Mouse (Mus musculus): ENCODE results near the gene Thumpd2. TPM values are rescaled to one million over a fixed set of nuclear protein-coding genes. Genes with fewer than 3 reads are reported as not detected.

Gene Thumpd2
- polyA plus RNA-seq, 1 experiment from 2014 or later, result 11.9 TPM

DNA sequence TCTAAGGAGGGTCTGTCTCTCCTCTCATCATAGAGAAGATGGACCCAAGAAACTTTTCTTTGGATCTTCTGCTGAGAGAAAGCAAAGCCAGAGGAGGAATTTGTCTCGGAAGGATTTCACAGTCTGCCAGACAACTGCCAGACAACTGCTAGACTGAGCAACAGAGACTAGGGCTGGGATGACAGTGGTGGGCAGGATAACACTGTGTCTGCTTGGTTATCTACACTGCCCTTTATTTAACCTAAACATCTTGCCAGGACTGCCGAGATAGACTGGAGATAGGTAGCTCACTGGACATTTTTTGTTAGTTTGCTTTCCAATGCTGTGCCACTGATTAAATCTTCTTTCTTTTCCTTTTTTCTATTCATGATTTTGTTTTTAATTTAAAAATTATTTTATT lies 23.2 kb downstream of the Thumpd2 start:
- no peak for ATAC-seq

DNA sequence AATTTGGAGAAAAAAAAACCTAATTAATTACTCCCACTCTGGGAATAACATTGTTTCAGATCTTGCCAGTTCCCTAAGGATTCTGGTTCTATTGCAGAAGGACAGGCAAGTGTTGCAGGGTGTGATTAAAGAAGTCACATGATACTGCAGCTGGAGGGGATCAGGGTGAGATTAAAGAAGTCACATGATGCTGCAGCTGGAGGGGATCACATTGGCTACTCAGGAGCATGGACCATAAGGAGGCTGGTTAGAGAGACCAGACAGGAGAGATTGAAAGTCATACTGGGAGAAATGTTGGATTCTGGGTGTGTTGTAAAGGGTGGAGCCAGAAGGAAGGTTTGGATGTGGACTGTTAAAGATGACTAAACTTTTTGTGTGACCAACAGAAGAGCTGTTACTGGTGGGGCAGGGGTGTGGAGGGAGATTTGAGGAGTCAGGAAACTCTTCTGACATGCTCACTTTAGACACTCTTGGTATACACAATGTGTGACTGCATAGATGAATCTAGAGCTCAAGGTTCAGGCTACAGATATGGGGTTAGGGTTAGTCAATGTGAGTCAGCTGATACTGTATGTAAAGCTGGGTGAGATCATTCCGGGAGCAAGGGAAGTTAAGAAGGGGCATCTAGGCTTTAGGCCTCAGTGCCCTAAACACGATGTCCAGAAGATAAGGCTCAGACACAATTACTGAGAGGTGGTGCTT lies 26.0 kb downstream of the Thumpd2 start:
- no peak overlapping the region for H3K9ac ChIP-seq (ENCODE audit: low read depth, low read length)
- H3K36me3 ChIP-seq (ENCODE audit: control insufficient read depth, insufficient read depth, low read length), result peaks cover 7% of the 10 kb centered on the region
- no peak overlapping the region for H3K4me2 ChIP-seq (ENCODE audit: low read depth, low read length)
- WGBS, result 86% methylated on average over 2 of the region's 2 CpGs
- H3K9me3 ChIP-seq (ENCODE audit: control insufficient read depth, low read length), result no peaks in the 10 kb centered on the region
- ATAC-seq, result 0 out of 2 replicates have a peak, but pooled peaks have one; percentile 16
- no peaks in the 10 kb centered on the region for H3K27me3 ChIP-seq (replicated peaks; ENCODE audit: control insufficient read depth, insufficient read depth, low read length)
- H3K27ac ChIP-seq (ENCODE audit: low read length), result no peak overlapping the region
- no peak overlapping the region for H3K4me3 ChIP-seq (ENCODE audit: low read length)
- no peaks in the 10 kb centered on the region for H3K4me1 ChIP-seq (ENCODE audit: control insufficient read depth, insufficient read depth, low read length)

More for the DNA sequence above, 23.2 kb downstream of the Thumpd2 start:
- WGBS, result 60% methylated on average over 2 of the region's 2 CpGs
- no peak overlapping the region for H3K4me3 ChIP-seq (ENCODE audit: low read length)
- H3K36me3 ChIP-seq (ENCODE audit: control insufficient read depth, insufficient read depth, low read length), result peaks cover 7% of the 10 kb centered on the region
- no peak overlapping the region for H3K9ac ChIP-seq (ENCODE audit: low read depth, low read length)
- H3K27ac ChIP-seq (ENCODE audit: low read length), result no peak overlapping the region
- H3K9me3 ChIP-seq (ENCODE audit: control insufficient read depth, low read length), result no peaks in the 10 kb centered on the region
- H3K4me1 ChIP-seq (ENCODE audit: control insufficient read depth, insufficient read depth, low read length), result no peaks in the 10 kb centered on the region
- no peaks in the 10 kb centered on the region for H3K27me3 ChIP-seq (replicated peaks; ENCODE audit: control insufficient read depth, insufficient read depth, low read length)
- H3K4me2 ChIP-seq (ENCODE audit: low read depth, low read length), result no peak overlapping the region

GRCm38 (mm10) chr17:81035354-81035753 lies 29.5 kb downstream of the Thumpd2 start:
- Histone ChIP-seq H3K9me3 (ENCODE audit: control insufficient read depth, low read length) (no peaks in the 10 kb centered on the region), H3K9ac (ENCODE audit: low read depth, low read length) (no peak overlapping the region), H3K4me2 (ENCODE audit: low read depth, low read length) (no peak overlapping the region), H3K27ac (ENCODE audit: low read length) (no peak overlapping the region), H3K27me3 (replicated peaks; ENCODE audit: control insufficient read depth, insufficient read depth, low read length) (no peaks in the 10 kb centered on the region), H3K4me3 (ENCODE audit: low read length) (no peak overlapping the region), H3K36me3 (ENCODE audit: control insufficient read depth, insufficient read depth, low read length) (peaks cover 6% of the 10 kb centered on the region), H3K4me1 (ENCODE audit: control insufficient read depth, insufficient read depth, low read length) (no peaks in the 10 kb centered on the region)
- ATAC-seq, result no peak
- WGBS, result 72% methylated on average over 5 of the region's 5 CpGs

DNA sequence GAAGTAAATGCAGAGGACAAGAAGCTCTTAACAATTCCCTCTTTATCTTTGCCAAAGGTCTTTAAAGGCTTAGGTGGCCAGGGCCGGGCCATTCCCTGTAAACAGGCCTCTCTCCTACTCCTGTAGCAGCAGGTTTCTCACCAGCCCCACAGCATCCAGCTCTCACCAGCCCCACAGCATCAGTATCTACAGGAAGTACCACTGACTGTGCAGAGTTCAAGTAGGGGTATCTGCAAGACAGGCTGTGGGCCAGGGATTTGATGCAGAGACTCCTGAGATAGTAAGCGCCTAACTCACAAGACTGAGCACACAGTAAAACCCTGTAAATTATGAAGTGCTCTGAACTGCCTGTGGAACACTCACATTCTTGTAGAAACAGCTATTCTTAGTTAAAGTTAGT lies 31.9 kb downstream of the Thumpd2 start:
- Histone ChIP-seq H3K4me1 (ENCODE audit: control insufficient read depth, insufficient read depth, low read length) (no peaks in the 10 kb centered on the region), H3K36me3 (ENCODE audit: control insufficient read depth, insufficient read depth, low read length) (no peaks in the 10 kb centered on the region), H3K4me2 (ENCODE audit: low read depth, low read length) (no peak overlapping the region), H3K9ac (ENCODE audit: low read depth, low read length) (no peak overlapping the region), H3K4me3 (ENCODE audit: low read length) (no peak overlapping the region), H3K9me3 (ENCODE audit: control insufficient read depth, low read length) (no peaks in the 10 kb centered on the region), H3K27ac (ENCODE audit: low read length) (no peak overlapping the region), H3K27me3 (replicated peaks; ENCODE audit: control insufficient read depth, insufficient read depth, low read length) (no peaks in the 10 kb centered on the region)
- no peak for ATAC-seq
- 74% methylated on average over 2 of the region's 2 CpGs for WGBS

GRCm38 (mm10) chr17:81031830-81032442 lies 32.9 kb downstream of the Thumpd2 start:
- Histone ChIP-seq H3K27me3 (replicated peaks; ENCODE audit: control insufficient read depth, insufficient read depth, low read length) (no peaks in the 10 kb centered on the region), H3K27ac (ENCODE audit: low read length) (no peak overlapping the region), H3K9me3 (ENCODE audit: control insufficient read depth, low read length) (no peaks in the 10 kb centered on the region), H3K4me2 (ENCODE audit: low read depth, low read length) (no peak overlapping the region), H3K4me1 (ENCODE audit: control insufficient read depth, insufficient read depth, low read length) (no peaks in the 10 kb centered on the region), H3K9ac (ENCODE audit: low read depth, low read length) (no peak overlapping the region), H3K4me3 (ENCODE audit: low read length) (no peak overlapping the region), H3K36me3 (ENCODE audit: control insufficient read depth, insufficient read depth, low read length) (no peaks in the 10 kb centered on the region)
- ATAC-seq, result no peak
- WGBS, result 90% methylated on average over 3 of the region's 3 CpGs

DNA sequence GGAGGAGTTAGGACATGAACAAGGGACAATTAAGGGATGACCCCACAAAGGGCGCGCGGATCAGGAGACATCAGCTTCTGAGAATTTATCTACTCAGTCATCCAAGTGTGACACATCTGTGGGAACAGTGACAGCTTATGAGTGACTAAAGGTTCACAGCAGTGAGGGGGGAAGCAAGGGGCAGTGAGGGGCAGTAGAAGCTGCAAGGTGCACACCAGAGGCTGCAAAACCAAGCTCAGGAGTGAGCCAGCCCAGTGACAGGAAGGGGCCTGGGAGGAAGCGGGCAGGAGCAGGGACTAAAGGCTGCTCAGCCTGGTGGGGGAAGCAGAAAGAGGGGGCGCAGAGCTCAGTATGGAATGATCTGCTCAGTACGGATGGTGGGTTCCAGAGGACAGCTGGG lies 37.6 kb downstream of the Thumpd2 start:
- H3K36me3 ChIP-seq (ENCODE audit: control insufficient read depth, insufficient read depth, low read length), result peaks cover 2% of the 10 kb centered on the region; the same call in 1 of the 2 replicates
- no peak for ATAC-seq

GRCm38 (mm10) chr17:81017132-81017531 lies 47.8 kb downstream of the Thumpd2 start:
- Histone ChIP-seq H3K9ac (ENCODE audit: low read depth, low read length) (no peak overlapping the region), H3K27ac (ENCODE audit: low read length) (no peak overlapping the region), H3K4me2 (ENCODE audit: low read depth, low read length) (no peak overlapping the region), H3K36me3 (ENCODE audit: control insufficient read depth, insufficient read depth, low read length) (no peaks in the 10 kb centered on the region), H3K4me1 (ENCODE audit: control insufficient read depth, insufficient read depth, low read length) (no peaks in the 10 kb centered on the region), H3K9me3 (ENCODE audit: control insufficient read depth, low read length) (no peaks in the 10 kb centered on the region), H3K27me3 (replicated peaks; ENCODE audit: control insufficient read depth, insufficient read depth, low read length) (no peaks in the 10 kb centered on the region), H3K4me3 (ENCODE audit: low read length) (no peak overlapping the region)
- WGBS, result 52% methylated on average over 1 of the region's 1 CpGs
- ATAC-seq, result no peak

More for the DNA sequence above, 37.6 kb downstream of the Thumpd2 start:
- Histone ChIP-seq H3K9ac (ENCODE audit: low read depth, low read length) (no peak overlapping the region), H3K4me1 (ENCODE audit: control insufficient read depth, insufficient read depth, low read length) (no peaks in the 10 kb centered on the region), H3K4me3 (ENCODE audit: low read length) (no peak overlapping the region), H3K27ac (ENCODE audit: low read length) (no peak overlapping the region), H3K4me2 (ENCODE audit: low read depth, low read length) (no peak overlapping the region), H3K27me3 (replicated peaks; ENCODE audit: control insufficient read depth, insufficient read depth, low read length) (no peaks in the 10 kb centered on the region), H3K9me3 (ENCODE audit: control insufficient read depth, low read length) (no peaks in the 10 kb centered on the region)
- 92% methylated on average over 6 of the region's 6 CpGs for WGBS

- no peaks in the 10 kb centered on the region for H3K9me3 ChIP-seq (ENCODE audit: control insufficient read depth, low read length)
- H3K9ac ChIP-seq (ENCODE audit: low read depth, low read length), result no peak overlapping the region
- no peak overlapping the region for H3K27ac ChIP-seq (ENCODE audit: low read length)
- peak; percentile 68 for ATAC-seq
- 39% methylated on average over 4 of the region's 4 CpGs for WGBS
- no peaks in the 10 kb centered on the region for H3K36me3 ChIP-seq (ENCODE audit: control insufficient read depth, insufficient read depth, low read length)
- no peak overlapping the region for H3K4me3 ChIP-seq (ENCODE audit: low read length)
- no peaks in the 10 kb centered on the region for H3K4me1 ChIP-seq (ENCODE audit: control insufficient read depth, insufficient read depth, low read length)
- H3K27me3 ChIP-seq (replicated peaks; ENCODE audit: control insufficient read depth, insufficient read depth, low read length), result no peaks in the 10 kb centered on the region
- H3K4me2 ChIP-seq (ENCODE audit: low read depth, low read length), result no peak overlapping the region
Observed at GRCm38 (mm10) chr17:81015814-81016447, 49.0 kb downstream of the Thumpd2 start.

DNA sequence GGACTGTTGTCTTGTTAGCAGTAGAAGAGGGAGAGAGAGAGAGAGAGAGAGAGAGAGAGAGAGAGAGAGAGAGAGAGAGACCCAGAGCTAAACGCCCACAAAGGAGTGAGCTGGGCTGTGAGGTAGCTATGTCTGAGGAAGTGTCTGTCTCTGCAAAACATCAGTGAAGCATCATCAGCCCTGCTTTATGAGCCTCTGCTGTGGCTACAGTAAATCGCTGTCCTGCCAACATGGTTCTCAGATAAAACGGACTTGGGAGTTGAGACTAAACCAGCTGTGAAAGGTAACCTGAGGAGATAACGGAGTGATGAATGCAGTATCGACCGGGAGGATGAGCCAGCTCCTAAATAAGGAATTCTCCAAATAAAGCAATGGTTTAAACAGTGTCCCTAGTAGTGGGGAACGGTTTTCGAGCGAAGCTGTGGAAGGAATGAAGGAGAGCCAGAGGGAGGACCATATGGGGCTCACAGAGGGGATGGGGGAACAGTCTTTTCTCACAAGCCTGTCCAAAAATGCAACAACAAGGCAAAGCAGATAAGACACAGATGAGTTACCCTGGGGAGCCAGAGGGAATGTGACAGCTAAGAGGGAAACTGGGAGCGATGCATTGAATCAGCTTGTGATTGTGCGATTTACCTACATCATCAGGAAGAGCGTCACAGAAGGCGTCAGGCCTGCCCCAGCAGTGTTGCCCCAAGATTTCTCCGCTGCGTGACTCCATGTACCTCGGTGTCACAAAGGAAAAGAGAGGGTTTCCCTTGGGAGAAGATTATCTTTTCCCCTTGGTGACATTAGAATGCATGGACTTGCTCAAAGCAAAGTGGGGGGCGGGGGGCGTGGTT lies 53.8 kb downstream of the Thumpd2 start:
- no peaks in the 10 kb centered on the region for H3K27me3 ChIP-seq (replicated peaks; ENCODE audit: control insufficient read depth, insufficient read depth, low read length)
- H3K9me3 ChIP-seq (ENCODE audit: control insufficient read depth, low read length), result no peaks in the 10 kb centered on the region
- 60% methylated on average over 18 of the region's 18 CpGs for WGBS
- no peak overlapping the region for H3K4me2 ChIP-seq (ENCODE audit: low read depth, low read length)
- H3K9ac ChIP-seq (ENCODE audit: low read depth, low read length), result no peak overlapping the region
- no peak overlapping the region for H3K27ac ChIP-seq (ENCODE audit: low read length)
- ATAC-seq, result peak; percentile 71
- no peaks in the 10 kb centered on the region for H3K36me3 ChIP-seq (ENCODE audit: control insufficient read depth, insufficient read depth, low read length)
- H3K4me3 ChIP-seq (ENCODE audit: low read length), result no peak overlapping the region
- no peaks in the 10 kb centered on the region for H3K4me1 ChIP-seq (ENCODE audit: control insufficient read depth, insufficient read depth, low read length)
